Comparison of ENCODE assay signal across 11 mouse cellular contexts in genomic region chr2:140007406-140007805, GRCm38 (mm10).
"Had no signal": no experiment of that assay in that cellular context is flagged by ENCODE, and none has a peak within 500 bp of the region (broad histone marks: within the 10 kb centered on the region; RNA-seq: fewer than 3 reads in every experiment).

No protein-coding gene starts in this region.

- ATAC-seq: liver, postnatal 0 days; lung, postnatal 0 days; midbrain, embryonic 16.5 days had no signal

- DNase-seq: liver, postnatal 0 days; lung, adult 2 months; lung, postnatal 14 days; lung, postnatal 36 days; midbrain, embryonic 14.5 days; right cerebral cortex, postnatal 14 days; thymus, adult 2 months; thymus, postnatal 25 days; thymus, postnatal 4 days had no signal
